Mouse (Mus musculus) hindbrain, embryonic 15.5 days (tissue): Measurements from ENCODE around the gene Rab43. TPM values are rescaled to one million over a fixed set of nuclear protein-coding genes. Genes with fewer than 3 reads are reported as not detected.
"Not testable (repeated sequence)": the region's sequence is repeated elsewhere in the genome, so short reads cannot be mapped to it uniquely, and the experiment has no call there.

ENCODE experiments used
- ATAC-seq: fragments of 200-750 bp; cut with Nextera tagmentation; 2 replicates; pipeline ENCODE4 v1.8.0; 2017; ENCODE audit warnings: low read depth, moderate number of reproducible peaks, moderate TSS enrichment; ENCODE audit not compliant: low FRiP score
- H3K27ac ChIP-seq: fragments of 300-500 bp; sonication (generic); replicated peaks from 2 replicates; pipeline ENCODE4 v1.5.1; 2015; ENCODE audit warnings: mild to moderate bottlenecking, inconsistent platforms
- H3K27me3 ChIP-seq: fragments of 300-500 bp; sonication (generic); 2 replicates; pipeline ENCODE4 v1.6.1; 2015; ENCODE audit warnings: control low read depth, inconsistent platforms
- H3K36me3 ChIP-seq: fragments of 300-500 bp; sonication (generic); 2 replicates; pipeline ENCODE4 v1.6.1; 2015; ENCODE audit warnings: control low read depth, inconsistent platforms
- H3K4me1 ChIP-seq: fragments of 300-500 bp; sonication (generic); replicated peaks from 2 replicates; pipeline ENCODE4 v1.6.1; 2015; ENCODE audit warnings: control low read depth, inconsistent platforms
- H3K4me2 ChIP-seq: fragments of 300-500 bp; sonication (generic); 2 replicates; pipeline ENCODE4 v1.6.1; 2015; ENCODE audit warnings: moderate library complexity, mild to moderate bottlenecking, inconsistent platforms
- H3K4me3 ChIP-seq: fragments of 300-500 bp; sonication (generic); 2 replicates; pipeline ENCODE4 v1.5.1; 2015; ENCODE audit warnings: mild to moderate bottlenecking, inconsistent platforms
- H3K9ac ChIP-seq: fragments of 300-500 bp; sonication (generic); 2 replicates; pipeline ENCODE4 v1.6.1; 2015; ENCODE audit warnings: inconsistent platforms
- H3K9me3 ChIP-seq: fragments of 300-500 bp; sonication (generic); 2 replicates; pipeline ENCODE4 v1.6.1; 2016; ENCODE audit warnings: control low read depth, inconsistent platforms
- WGBS: fragments of 180-500 bp; shearing (Covaris S2); methylation state at CpG from one replicate; pipeline ENCODE4 v1.1.7; 2015; 5-methylcytosine and 5-hydroxymethylcytosine counted together
- polyA plus RNA-seq: library from polyadenylated mRNA; unstranded; fragments of >200 nt; fragmentation: Nextera tagmentation; extraction: Ambion mirVana; gene quantifications from 2 replicates; pipeline ENCODE4 v1.2.1, GENCODE M21; 2015

Gene Rab43
- polyA plus RNA-seq, 1 experiment from 2014 or later: 13.3 TPM

GRCm38 (mm10) chr6:87779174-87780165, 32.5 kb downstream of the Rab43 start:
- no peak overlapping the region for H3K4me2 ChIP-seq
- H3K9me3 ChIP-seq: no peaks in the 10 kb centered on the region
- H3K9ac ChIP-seq: no peak overlapping the region
- ATAC-seq: no peak
- 89% methylated on average over 11 of the region's 11 CpGs for WGBS
- no peaks in the 10 kb centered on the region for H3K36me3 ChIP-seq
- no peaks in the 10 kb centered on the region for H3K4me1 ChIP-seq
- H3K4me3 ChIP-seq: no peak overlapping the region
- no peak overlapping the region for H3K27ac ChIP-seq
- no peaks in the 10 kb centered on the region for H3K27me3 ChIP-seq

GRCm38 (mm10) chr6:87778294-87779173, 33.4 kb downstream of the Rab43 start:
- no peak overlapping the region for H3K4me3 ChIP-seq
- H3K27me3 ChIP-seq: no peaks in the 10 kb centered on the region
- no peak for ATAC-seq
- H3K9ac ChIP-seq: no peak overlapping the region
- H3K27ac ChIP-seq: no peak overlapping the region
- H3K4me2 ChIP-seq: no peak overlapping the region
- H3K36me3 ChIP-seq: no peaks in the 10 kb centered on the region
- no peaks in the 10 kb centered on the region for H3K4me1 ChIP-seq
- 73% methylated on average over 11 of the region's 11 CpGs for WGBS
- no peaks in the 10 kb centered on the region for H3K9me3 ChIP-seq

DNA sequence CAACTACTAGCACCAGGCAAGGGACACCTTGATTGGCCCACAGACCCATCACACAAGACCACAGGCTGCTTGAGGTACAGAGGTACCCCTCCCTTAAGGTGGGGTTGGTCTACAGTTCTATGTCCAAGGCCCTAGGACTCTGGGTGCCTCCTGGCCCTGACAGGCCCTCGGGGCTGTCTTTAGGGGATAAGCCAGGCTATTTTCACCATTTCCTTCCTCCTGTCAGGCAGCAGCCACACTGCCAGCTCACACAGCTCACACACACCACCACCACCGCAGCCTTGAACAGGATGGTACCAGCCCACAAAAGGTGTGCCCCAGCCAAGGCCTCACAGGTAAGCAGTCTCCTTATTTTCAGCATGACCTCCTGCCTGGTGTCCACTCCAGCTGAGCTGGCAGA, 34.1 kb downstream of the Rab43 start, which contains the start of gene Gp9:
TSS of gene Gp9 (plus strand) at position 231 of the 400 bp plus-strand sequence.
- Histone ChIP-seq H3K27me3 (no peaks in the 10 kb centered on the region), H3K4me2 (no peak within 1 kb of the TSS), H3K4me3 (no peak within 1 kb of the TSS), H3K4me1 (no peaks in the 10 kb centered on the region), H3K36me3 (no peaks in the 10 kb centered on the region), H3K9ac (no peak within 1 kb of the TSS), H3K27ac (no peak within 1 kb of the TSS), H3K9me3 (no peaks in the 10 kb centered on the region)
- no peak for ATAC-seq
- 88% methylated on average over 2 of the region's 2 CpGs for WGBS

DNA sequence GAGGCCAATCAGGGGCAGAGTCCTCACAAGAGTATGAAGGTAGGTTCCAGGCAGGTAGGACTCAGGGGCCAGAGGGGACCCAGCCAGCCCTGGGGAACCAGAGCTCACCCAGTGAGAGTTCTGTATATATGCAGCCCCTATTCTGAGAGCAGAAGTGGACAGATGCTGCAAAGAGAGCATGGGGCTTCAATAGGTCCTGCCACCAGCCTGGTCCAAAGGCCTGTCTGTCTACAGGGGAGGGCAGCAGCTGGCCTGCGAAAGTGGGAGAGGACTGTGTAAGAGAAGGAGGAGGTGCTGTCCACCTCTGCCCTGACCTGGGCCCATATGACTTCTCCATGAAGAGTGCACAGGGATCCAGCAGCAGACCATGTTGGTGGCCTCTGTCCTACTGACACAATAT, 35.3 kb downstream of the Rab43 start:
- Histone ChIP-seq H3K9ac (no peak overlapping the region), H3K4me3 (no peak overlapping the region), H3K36me3 (no peaks in the 10 kb centered on the region), H3K9me3 (no peaks in the 10 kb centered on the region), H3K27ac (no peak overlapping the region), H3K27me3 (no peaks in the 10 kb centered on the region), H3K4me2 (no peak overlapping the region), H3K4me1 (no peaks in the 10 kb centered on the region)
- no peak for ATAC-seq
- 77% methylated on average over 1 of the region's 1 CpGs for WGBS

DNA sequence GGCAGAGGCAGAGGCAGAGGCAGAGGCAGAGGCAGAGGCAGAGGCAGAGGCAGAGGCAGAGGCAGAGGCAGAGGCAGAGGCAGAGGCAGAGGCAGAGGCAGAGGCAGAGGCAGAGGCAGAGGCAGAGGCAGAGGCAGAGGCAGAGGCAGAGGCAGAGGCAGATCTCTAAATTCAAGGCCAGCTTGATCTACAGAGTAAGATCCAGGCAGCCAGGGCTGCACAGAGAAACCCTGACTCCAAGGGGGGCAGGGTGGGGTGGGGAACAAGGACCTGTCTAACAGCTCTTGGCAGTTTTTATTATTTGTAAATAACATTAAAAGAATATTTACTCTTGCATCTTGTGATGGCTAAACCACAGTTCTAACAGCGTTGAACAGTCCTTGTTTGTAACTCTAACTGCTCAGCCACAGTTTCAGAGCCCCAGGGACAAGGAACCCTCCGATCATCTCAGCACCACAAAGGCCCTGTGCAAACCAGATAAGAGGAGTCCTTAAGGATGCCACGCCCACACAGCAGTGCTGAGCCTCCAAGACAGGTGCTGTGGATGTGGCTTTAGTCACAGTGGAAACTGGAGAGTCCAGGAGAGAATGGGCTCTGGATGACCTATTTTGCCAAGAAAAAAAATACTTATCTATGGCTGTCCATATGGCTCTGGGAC, 36.2 kb downstream of the Rab43 start:
- Histone ChIP-seq H3K9me3 (no peaks in the 10 kb centered on the region), H3K27ac (no peak overlapping the region), H3K4me3 (no peak overlapping the region), H3K36me3 (no peaks in the 10 kb centered on the region), H3K27me3 (no peaks in the 10 kb centered on the region), H3K4me2 (no peak overlapping the region), H3K4me1 (no peaks in the 10 kb centered on the region), H3K9ac (no peak overlapping the region)
- 78% methylated on average over 3 of the region's 3 CpGs for WGBS
- no peak for ATAC-seq

DNA sequence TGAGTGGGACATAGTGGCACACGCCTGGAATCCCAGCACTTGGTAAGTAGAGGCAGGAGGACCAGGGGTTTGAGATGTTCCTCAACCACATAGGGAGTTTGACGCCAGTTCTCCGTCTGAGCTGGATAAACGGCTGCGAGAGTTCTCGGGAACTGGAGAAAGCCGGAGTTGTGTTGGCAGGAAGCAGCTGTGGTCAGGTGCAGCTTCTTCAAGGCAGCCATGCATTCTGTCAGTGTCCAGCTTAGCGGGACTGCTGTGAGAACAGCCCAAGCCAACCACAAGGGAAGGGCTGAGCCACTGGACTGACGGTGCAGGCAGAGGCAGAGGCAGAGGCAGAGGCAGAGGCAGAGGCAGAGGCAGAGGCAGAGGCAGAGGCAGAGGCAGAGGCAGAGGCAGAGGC, 37.1 kb downstream of the Rab43 start:
- Histone ChIP-seq H3K4me1 (no peaks in the 10 kb centered on the region), H3K9me3 (no peaks in the 10 kb centered on the region), H3K4me2 (no peak overlapping the region), H3K36me3 (no peaks in the 10 kb centered on the region), H3K27ac (no peak overlapping the region), H3K9ac (no peak overlapping the region), H3K4me3 (no peak overlapping the region), H3K27me3 (no peaks in the 10 kb centered on the region)
- no peak for ATAC-seq
- WGBS: 88% methylated on average over 9 of the region's 9 CpGs

- H3K36me3 ChIP-seq: no peaks in the 10 kb centered on the region
- WGBS: 40% methylated on average over 1 of the region's 1 CpGs
- no peak overlapping the region for H3K9ac ChIP-seq
- no peaks in the 10 kb centered on the region for H3K27me3 ChIP-seq
- H3K4me2 ChIP-seq: no peak overlapping the region
- H3K9me3 ChIP-seq: no peaks in the 10 kb centered on the region
- no peaks in the 10 kb centered on the region for H3K4me1 ChIP-seq
- H3K27ac ChIP-seq: no peak overlapping the region
- no peak for ATAC-seq
- H3K4me3 ChIP-seq: no peak overlapping the region
These were observed 37.5 kb downstream of the Rab43 start for GRCm38 (mm10) chr6:87774466-87774865.

DNA sequence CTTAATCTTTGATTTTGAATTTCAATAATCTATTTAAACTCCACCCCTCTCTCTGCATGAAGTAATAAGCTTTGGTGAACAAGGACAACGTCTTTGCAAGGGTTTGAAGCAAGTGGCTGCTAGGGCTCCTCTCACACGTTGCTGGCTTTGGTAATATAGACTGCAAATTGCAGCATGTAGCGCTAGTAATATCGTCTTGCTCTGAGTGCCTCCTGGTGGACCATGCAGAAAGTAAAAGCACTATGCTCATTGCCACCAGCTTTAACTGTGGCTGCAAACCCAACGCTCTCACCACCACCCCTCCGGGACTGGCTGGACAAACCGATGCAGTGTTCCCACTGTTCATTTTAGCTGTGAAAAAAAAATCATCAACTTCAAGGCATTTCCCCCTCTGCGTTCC, 41.3 kb downstream of the Rab43 start:
- Histone ChIP-seq H3K4me1 (no peaks in the 10 kb centered on the region), H3K36me3 (no peaks in the 10 kb centered on the region), H3K4me3 (no peak overlapping the region), H3K27ac (no peak overlapping the region), H3K9ac (no peak overlapping the region), H3K27me3 (no peaks in the 10 kb centered on the region), H3K9me3 (no peaks in the 10 kb centered on the region), H3K4me2 (no peak overlapping the region)
- WGBS: 54% methylated on average over 8 of the region's 8 CpGs
- no peak for ATAC-seq

- H3K4me1 ChIP-seq, H3K36me3 ChIP-seq, H3K4me2 ChIP-seq, H3K27ac ChIP-seq, H3K27me3 ChIP-seq, H3K4me3 ChIP-seq, H3K9ac ChIP-seq, ATAC-seq, H3K9me3 ChIP-seq: not testable (repeated sequence)
- WGBS: 85% methylated on average over 2 of the region's 2 CpGs
These were observed 47.7 kb downstream of the Rab43 start for GRCm38 (mm10) chr6:87764296-87764695.

GRCm38 (mm10) chr6:87763376-87764280, 48.3 kb downstream of the Rab43 start:
- H3K4me2 ChIP-seq: no peak overlapping the region
- no peak for ATAC-seq

GRCm38 (mm10) chr6:87762161-87762560, 49.8 kb downstream of the Rab43 start:
- Histone ChIP-seq H3K27ac (no peak overlapping the region), H3K4me1 (no peaks in the 10 kb centered on the region), H3K4me2 (no peak overlapping the region), H3K9ac (no peak overlapping the region), H3K36me3 (no peaks in the 10 kb centered on the region), H3K27me3 (no peaks in the 10 kb centered on the region), H3K4me3 (no peak overlapping the region), H3K9me3 (no peaks in the 10 kb centered on the region)
- ATAC-seq: no peak
- WGBS: 95% methylated on average over 5 of the region's 5 CpGs

More at GRCm38 (mm10) chr6:87763376-87764280, 48.3 kb downstream of the Rab43 start:
- no peak overlapping the region for H3K9ac ChIP-seq
- WGBS: 69% methylated on average over 4 of the region's 4 CpGs
- H3K36me3 ChIP-seq: no peaks in the 10 kb centered on the region
- H3K9me3 ChIP-seq: no peaks in the 10 kb centered on the region
- no peaks in the 10 kb centered on the region for H3K27me3 ChIP-seq
- no peaks in the 10 kb centered on the region for H3K4me1 ChIP-seq
- no peak overlapping the region for H3K27ac ChIP-seq
- no peak overlapping the region for H3K4me3 ChIP-seq
